Mouse (Mus musculus): ENCODE measurements around the gene Pde10a. TPM values are rescaled to one million over a fixed set of nuclear protein-coding genes. Genes with fewer than 3 reads are reported as not detected.

The Pde10a gene
- total and polyA plus RNA-seq, 2 experiments from 2014 or later: 14.7 to 55.4 TPM

- no peak for TF ChIP-seq CTCF (IDR thresholded peaks at IDR 0.05; ENCODE audit: low read depth)
- H3K4me1 ChIP-seq (ENCODE audit: insufficient read depth): peaks cover 4% of the 10 kb centered on the region; the same call in 1 of the 2 replicates
- no peak overlapping the region for H3K4me2 ChIP-seq (ENCODE audit: low read depth)
- no peaks in the 10 kb centered on the region for H3K9me3 ChIP-seq (ENCODE audit: low read length)
- no peak overlapping the region for H3K9ac ChIP-seq
- H3K36me3 ChIP-seq (ENCODE audit: insufficient read depth): peaks cover 9% of the 10 kb centered on the region; the same call in 1 of the 2 replicates
- no peaks in the 10 kb centered on the region for H3K27me3 ChIP-seq (ENCODE audit: insufficient read depth, low read length)
- DNase-seq: no peak
- no peak for ATAC-seq
- H3K4me3 ChIP-seq (ENCODE audit: low read depth, low read length): no peak overlapping the region
- 67% methylated on average over 2 of the region's 2 CpGs for WGBS
- H3K27ac ChIP-seq (ENCODE audit: low read depth, low read length): no peak overlapping the region
Measured at GRCm38 (mm10) chr17:8928560-8928959, 403.4 kb downstream of the Pde10a start.

GRCm38 (mm10) chr17:8929636-8930035 lies 404.5 kb downstream of the Pde10a start:
- peak overlapping the region; percentile 21; the same call in 1 of the 2 replicates for H3K27ac ChIP-seq (ENCODE audit: low read depth, low read length)
- H3K27me3 ChIP-seq (ENCODE audit: insufficient read depth, low read length): no peaks in the 10 kb centered on the region
- peaks cover 4% of the 10 kb centered on the region; the same call in 1 of the 2 replicates for H3K4me1 ChIP-seq (ENCODE audit: insufficient read depth)
- 44% methylated on average over 8 of the region's 8 CpGs for WGBS
- H3K9ac ChIP-seq: no peak overlapping the region
- DNase-seq: peak; percentile 23
- ATAC-seq: peak; percentile 38; the same call in 1 of the 2 replicates
- no peaks in the 10 kb centered on the region for H3K9me3 ChIP-seq (ENCODE audit: low read length)
- no peak overlapping the region for H3K4me2 ChIP-seq (ENCODE audit: low read depth)
- no peak for TF ChIP-seq CTCF (IDR thresholded peaks at IDR 0.05; ENCODE audit: low read depth)
- peaks cover 9% of the 10 kb centered on the region; the same call in 1 of the 2 replicates for H3K36me3 ChIP-seq (ENCODE audit: insufficient read depth)
- H3K4me3 ChIP-seq (ENCODE audit: low read depth, low read length): no peak overlapping the region

- Histone ChIP-seq H3K4me1 (ENCODE audit: insufficient read depth) (no peaks in the 10 kb centered on the region), H3K4me2 (ENCODE audit: low read depth) (no peak overlapping the region), H3K9ac (no peak overlapping the region), H3K4me3 (ENCODE audit: low read depth, low read length) (no peak overlapping the region), H3K27me3 (ENCODE audit: insufficient read depth, low read length) (no peaks in the 10 kb centered on the region), H3K36me3 (ENCODE audit: insufficient read depth) (peaks cover 10% of the 10 kb centered on the region; the same call in 1 of the 2 replicates), H3K9me3 (ENCODE audit: low read length) (no peaks in the 10 kb centered on the region), H3K27ac (ENCODE audit: low read depth, low read length) (no peak overlapping the region)
- TF ChIP-seq CTCF (IDR thresholded peaks at IDR 0.05; ENCODE audit: low read depth): no peak
- ATAC-seq (peak; percentile 88), DNase-seq (peak; percentile 21)
- WGBS: 33% methylated on average over 12 of the region's 12 CpGs
Measured at GRCm38 (mm10) chr17:8935604-8936003, 410.4 kb downstream of the Pde10a start.

- no peak overlapping the region for H3K9ac ChIP-seq
- DNase-seq (peak; percentile 85), ATAC-seq (peak; percentile 23; the same call in 1 of the 2 replicates)
- peak; percentile 84 for TF ChIP-seq CTCF (IDR thresholded peaks at IDR 0.05; ENCODE audit: low read depth)
- peaks cover 17% of the 10 kb centered on the region; the same call in 1 of the 2 replicates for H3K36me3 ChIP-seq (ENCODE audit: insufficient read depth)
- no peak overlapping the region for H3K27ac ChIP-seq (ENCODE audit: low read depth, low read length)
- H3K4me3 ChIP-seq (ENCODE audit: low read depth, low read length): no peak overlapping the region
- H3K27me3 ChIP-seq (ENCODE audit: insufficient read depth, low read length): no peaks in the 10 kb centered on the region
- no peaks in the 10 kb centered on the region for H3K4me1 ChIP-seq (ENCODE audit: insufficient read depth)
- no peaks in the 10 kb centered on the region for H3K9me3 ChIP-seq (ENCODE audit: low read length)
- 3% methylated on average over 4 of the region's 4 CpGs for WGBS
- H3K4me2 ChIP-seq (ENCODE audit: low read depth): no peak overlapping the region
Measured at GRCm38 (mm10) chr17:8936603-8937002, 411.4 kb downstream of the Pde10a start.

- no peak for TF ChIP-seq CTCF (IDR thresholded peaks at IDR 0.05; ENCODE audit: low read depth)
- H3K4me3 ChIP-seq (ENCODE audit: low read depth, low read length): no peak overlapping the region
- H3K27ac ChIP-seq (ENCODE audit: low read depth, low read length): no peak overlapping the region
- ATAC-seq (no peak), DNase-seq (no peak)
- H3K36me3 ChIP-seq (ENCODE audit: insufficient read depth): peaks cover 69% of the 10 kb centered on the region
- H3K4me2 ChIP-seq (ENCODE audit: low read depth): no peak overlapping the region
- H3K27me3 ChIP-seq (ENCODE audit: insufficient read depth, low read length): no peaks in the 10 kb centered on the region
- H3K9me3 ChIP-seq (ENCODE audit: low read length): no peaks in the 10 kb centered on the region
- H3K9ac ChIP-seq: no peak overlapping the region
- no peaks in the 10 kb centered on the region for H3K4me1 ChIP-seq (ENCODE audit: insufficient read depth)
- 82% methylated on average over 5 of the region's 5 CpGs for WGBS
Measured at GRCm38 (mm10) chr17:8951588-8951987, 426.4 kb downstream of the Pde10a start.

GRCm38 (mm10) chr17:8952951-8953350 lies 427.8 kb downstream of the Pde10a start:
- ATAC-seq (no peak), DNase-seq (no peak)
- Histone ChIP-seq H3K27me3 (ENCODE audit: insufficient read depth, low read length) (no peaks in the 10 kb centered on the region), H3K4me1 (ENCODE audit: insufficient read depth) (no peaks in the 10 kb centered on the region), H3K9me3 (ENCODE audit: low read length) (no peaks in the 10 kb centered on the region), H3K4me3 (ENCODE audit: low read depth, low read length) (no peak overlapping the region), H3K27ac (ENCODE audit: low read depth, low read length) (no peak overlapping the region), H3K36me3 (ENCODE audit: insufficient read depth) (peaks cover 57% of the 10 kb centered on the region), H3K9ac (no peak overlapping the region), H3K4me2 (ENCODE audit: low read depth) (no peak overlapping the region)
- no peak for TF ChIP-seq CTCF (IDR thresholded peaks at IDR 0.05; ENCODE audit: low read depth)
- WGBS: 79% methylated on average over 8 of the region's 8 CpGs

GRCm38 (mm10) chr17:8958125-8958524 lies 433.0 kb downstream of the Pde10a start:
- TF ChIP-seq CTCF (IDR thresholded peaks at IDR 0.05; ENCODE audit: low read depth): no peak
- Histone ChIP-seq H3K4me1 (ENCODE audit: insufficient read depth) (no peaks in the 10 kb centered on the region), H3K9ac (no peak overlapping the region), H3K27me3 (ENCODE audit: insufficient read depth, low read length) (no peaks in the 10 kb centered on the region), H3K9me3 (ENCODE audit: low read length) (no peaks in the 10 kb centered on the region), H3K36me3 (ENCODE audit: insufficient read depth) (peaks cover 39% of the 10 kb centered on the region), H3K27ac (ENCODE audit: low read depth, low read length) (no peak overlapping the region), H3K4me3 (ENCODE audit: low read depth, low read length) (no peak overlapping the region), H3K4me2 (ENCODE audit: low read depth) (no peak overlapping the region)
- 78% methylated on average over 6 of the region's 6 CpGs for WGBS
- ATAC-seq: no peak
- DNase-seq: no peak

Data from forebrain, postnatal 0 days (tissue).